Mouse (Mus musculus): ENCODE data around the gene Cpxm1. TPM values are rescaled to one million over a fixed set of nuclear protein-coding genes. Genes with fewer than 3 reads are reported as not detected.

Cpxm1 gene
- 10 to 100 TPM; 25.2 to 26.4 TPM for total RNA-seq (2021)

- DNase-seq, result peak; percentile 36
- intact Hi-C loops (cut with DNase I), result no loop called here
Observed at GRCm38 (mm10) chr2:130397186-130397985, at the start of gene Cpxm1. TSS of gene Cpxm1 (minus strand) at chr2:130397574.

- intact Hi-C loops (cut with DNase I), result no loop called here
- DNase-seq, result no peak
Observed at GRCm38 (mm10) chr2:130442162-130442561, 44.8 kb upstream of the Cpxm1 start.

- intact Hi-C loops (cut with DNase I), result no loop called here
- no peak for DNase-seq
Observed at GRCm38 (mm10) chr2:130439840-130440480, 42.6 kb upstream of the Cpxm1 start.

GRCm38 (mm10) chr2:130438861-130439260 is 41.5 kb upstream of the Cpxm1 start:
- intact Hi-C loops (cut with DNase I), result no loop called here
- no peak for DNase-seq

DNA sequence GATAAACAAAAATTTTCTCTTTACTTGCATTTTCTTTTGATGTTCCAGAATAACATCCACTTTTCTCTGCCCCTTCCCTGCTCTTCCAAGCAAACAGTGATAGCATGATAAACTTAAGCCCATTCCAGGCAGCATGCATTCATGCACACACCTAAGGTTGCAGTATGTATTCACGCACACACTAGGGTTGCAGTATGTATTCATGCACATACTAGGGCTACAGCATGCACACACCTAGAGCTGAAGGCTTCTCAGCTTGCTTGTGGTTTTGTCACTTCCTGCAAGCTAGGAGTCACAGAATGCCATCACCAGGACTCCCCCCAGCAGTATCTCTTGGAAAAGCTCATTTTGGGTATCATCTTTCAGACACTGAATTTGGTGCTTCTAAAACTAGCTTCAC is 39.4 kb upstream of the Cpxm1 start:
- no peak for DNase-seq
- intact Hi-C loops (cut with DNase I), result no loop called here

GRCm38 (mm10) chr2:130433152-130433551 is 35.8 kb upstream of the Cpxm1 start:
- intact Hi-C loops (cut with DNase I), result no loop called here
- DNase-seq, result peak; percentile 37

GRCm38 (mm10) chr2:130432157-130432556 is 34.8 kb upstream of the Cpxm1 start:
- intact Hi-C loops (cut with DNase I), result no loop called here
- no peak for DNase-seq

GRCm38 (mm10) chr2:130430484-130430883 is 33.1 kb upstream of the Cpxm1 start:
- intact Hi-C loops (cut with DNase I), result no loop called here
- no peak for DNase-seq

GRCm38 (mm10) chr2:130429851-130430250 is 32.5 kb upstream of the Cpxm1 start:
- intact Hi-C loops (cut with DNase I), result no loop called here
- no peak for DNase-seq

GRCm38 (mm10) chr2:130425112-130425511 is 27.7 kb upstream of the Cpxm1 start:
- DNase-seq, result no peak
- intact Hi-C loops (cut with DNase I), result no loop called here

DNA sequence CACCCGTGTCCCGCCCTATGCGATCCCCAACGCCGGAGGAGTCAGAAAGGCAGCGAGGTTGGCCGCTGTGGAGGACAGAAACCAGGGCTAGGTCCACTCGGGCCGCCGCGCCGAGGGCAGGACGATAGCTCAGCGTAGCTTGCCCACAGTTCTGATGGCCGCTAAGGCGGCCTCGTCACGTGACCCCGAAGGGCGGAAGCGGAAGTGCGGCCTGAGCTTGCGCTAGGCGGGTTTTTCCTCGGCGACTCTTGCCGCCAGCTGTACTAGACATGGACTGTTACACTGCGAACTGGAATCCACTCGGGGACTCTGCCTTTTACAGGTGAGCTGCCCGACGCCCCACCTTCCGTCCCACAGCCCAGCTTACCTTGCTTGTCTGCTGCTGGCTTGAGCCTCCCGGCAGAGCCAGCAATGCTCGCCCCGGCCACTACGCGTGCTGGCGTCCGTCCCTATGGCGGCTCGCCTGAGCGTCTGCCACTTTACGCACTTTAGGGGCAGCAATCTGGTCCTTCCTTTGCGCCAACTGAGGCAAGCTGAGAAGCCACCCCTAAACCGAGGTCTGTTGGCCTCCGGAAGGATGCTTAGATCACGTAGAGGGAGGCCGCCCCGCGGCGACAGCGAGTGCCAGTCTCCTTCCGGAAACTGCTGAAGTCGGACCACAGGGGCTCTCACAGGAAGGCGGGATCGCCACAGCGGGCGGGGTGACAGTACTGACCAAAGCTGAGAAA is 26.9 kb upstream of the Cpxm1 start, which contains the start of the genes Vps16 and Pced1a:
Gene Vps16, plus strand, starts transcription at position 214 of the 728 bp plus-strand sequence.
Gene Pced1a, minus strand, starts transcription at position 576 of the 728 bp plus-strand sequence.
- intact Hi-C loops (cut with DNase I), result loop anchor here (5.0 kb wide), 1 partner anchor 127 kb away; the partner anchor contains the start of gene Ebf4
- peak; percentile 93 for DNase-seq

- intact Hi-C loops (cut with DNase I), result loop anchor here (5.0 kb wide), 1 partner anchor 126 kb away; the partner anchor contains the start of gene Ebf4
Observed at GRCm38 (mm10) chr2:130423397-130424125, 26.2 kb upstream of the Cpxm1 start.

GRCm38 (mm10) chr2:130421781-130422620 is 24.6 kb upstream of the Cpxm1 start:
- no peak for DNase-seq
- intact Hi-C loops (cut with DNase I), result loop anchor here (5.0 kb wide), 1 partner anchor 125 kb away; the partner anchor contains the start of gene Ebf4

More at GRCm38 (mm10) chr2:130423397-130424125, 26.2 kb upstream of the Cpxm1 start:
- DNase-seq, result peak; percentile 87

DNA sequence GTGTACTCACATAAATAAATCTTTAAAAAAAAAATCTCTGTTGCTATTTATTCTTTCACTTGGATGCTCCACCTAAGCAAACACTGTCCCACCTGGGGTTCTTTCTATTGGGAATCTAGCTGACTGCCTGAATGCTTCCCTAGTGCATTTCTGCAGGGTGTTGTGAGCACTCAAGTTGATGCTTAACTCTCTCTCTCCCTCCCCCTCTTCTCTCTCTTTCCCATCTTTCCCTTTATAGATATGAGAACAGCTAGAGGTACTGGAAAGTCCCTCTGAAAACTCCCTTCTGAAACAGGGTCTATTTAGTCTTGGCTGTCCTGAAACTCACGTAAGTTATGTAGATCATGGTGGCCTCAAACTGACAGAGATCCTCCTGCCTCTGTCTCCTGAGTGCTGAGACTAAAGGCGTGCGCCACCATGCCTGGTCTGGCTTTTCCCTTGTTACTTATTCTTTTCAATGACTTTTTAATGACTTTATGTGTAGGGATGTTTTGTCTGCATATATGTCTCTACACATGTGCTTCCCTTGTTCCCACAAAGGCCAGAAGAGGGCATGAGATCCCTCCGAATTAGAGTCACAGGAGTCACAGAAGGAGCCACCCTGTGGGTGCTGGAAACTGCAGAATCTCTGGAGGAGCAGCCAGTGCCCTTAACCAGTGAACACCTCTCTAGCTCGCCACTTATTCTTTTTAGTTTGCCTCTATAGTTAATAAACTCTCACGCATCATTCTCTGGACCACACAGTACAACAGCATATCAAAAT is 16.9 kb upstream of the Cpxm1 start:
- intact Hi-C loops (cut with DNase I), result no loop called here
- DNase-seq, result no peak

DNA sequence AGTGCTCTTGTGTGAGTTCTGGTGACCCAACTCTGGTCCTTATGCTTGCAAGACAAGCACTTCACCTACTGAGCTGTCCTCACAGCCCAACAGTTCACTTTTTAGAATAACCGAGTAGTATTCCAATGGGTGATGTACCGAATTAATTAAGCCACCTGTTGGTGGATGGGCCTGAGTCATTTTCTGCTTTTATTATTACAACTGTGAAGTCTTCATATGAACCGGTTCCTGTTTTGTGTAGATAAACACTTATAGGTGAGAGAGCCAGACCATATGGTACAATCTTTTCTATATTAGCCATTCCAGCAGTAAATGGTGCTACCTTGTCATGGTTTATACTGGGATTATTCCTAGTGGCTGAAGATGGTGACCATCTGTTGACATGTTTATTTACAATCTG is 15.4 kb upstream of the Cpxm1 start:
- DNase-seq, result no peak
- intact Hi-C loops (cut with DNase I), result no loop called here

DNA sequence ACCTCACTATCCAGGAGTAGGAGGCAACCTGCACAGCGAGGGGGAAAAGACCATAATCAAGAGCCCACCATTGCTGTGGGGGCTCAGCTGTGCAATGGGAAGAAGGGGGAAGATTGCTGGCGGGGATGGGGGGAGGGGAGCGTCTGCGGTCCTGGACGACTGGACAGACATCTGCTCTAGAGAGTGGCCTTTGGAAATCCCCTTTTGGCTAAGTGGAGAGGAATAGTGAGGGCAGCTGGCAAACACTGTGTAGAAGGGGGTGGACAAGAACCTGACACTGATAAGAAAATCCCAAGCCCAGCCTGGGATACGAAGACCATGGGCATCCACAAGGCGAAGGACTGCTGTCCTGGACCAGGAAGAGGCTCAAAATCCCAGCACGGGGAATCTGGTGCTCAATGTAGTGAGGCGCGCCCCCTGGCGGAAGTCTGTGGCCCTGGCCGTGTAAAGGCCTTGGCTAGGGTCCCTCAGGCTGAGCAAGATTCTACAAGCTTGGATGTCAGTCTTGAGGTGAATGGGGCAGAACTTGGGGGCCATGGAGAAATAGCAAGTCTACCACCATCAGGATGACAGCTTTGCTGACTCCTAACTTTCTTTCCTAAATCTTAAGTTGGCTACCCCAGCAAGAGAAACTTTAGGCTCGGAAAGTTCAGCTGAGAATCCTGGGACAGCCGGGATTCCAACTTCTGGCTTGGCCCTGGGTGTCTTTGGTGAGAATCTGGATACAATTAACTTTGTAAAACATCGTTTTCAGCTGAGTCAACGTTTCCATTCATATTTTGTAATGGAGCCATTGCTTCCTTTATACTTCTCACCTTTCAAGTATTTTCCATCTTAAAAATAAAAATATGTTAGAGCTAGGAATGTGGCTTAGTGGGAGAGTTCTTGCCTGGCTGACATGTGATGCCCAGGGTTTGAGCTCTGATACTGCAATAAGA is 14.5 kb upstream of the Cpxm1 start:
- DNase-seq, result peak; percentile 92
- intact Hi-C loops (cut with DNase I), result no loop called here

GRCm38 (mm10) chr2:130408194-130408593 is 10.8 kb upstream of the Cpxm1 start:
- intact Hi-C loops (cut with DNase I), result no loop called here
- peak; percentile 53 for DNase-seq

- intact Hi-C loops (cut with DNase I), result no loop called here
- no peak for DNase-seq
Observed at GRCm38 (mm10) chr2:130406178-130406577, 8.8 kb upstream of the Cpxm1 start, which contains the start of gene Tmem239. TSS of gene Tmem239 (plus strand) at chr2:130406478.

Data from left cerebral cortex, postnatal 4 days (tissue).